Mouse (Mus musculus) layer of hippocampus, postnatal 36 days (tissue): ENCODE results near the gene Csnk2a2. TPM values are rescaled to one million over a fixed set of nuclear protein-coding genes. Genes with fewer than 3 reads are reported as not detected.

Source experiments
- DNase-seq, 2 experiments: peaks; one replicate each; pipeline ENCODE4 v3.0.0; 2022
- total RNA-seq, 2 experiments: library from RNA; stranded (reverse); gene quantifications; 2 replicates each; pipeline ENCODE4 v1.2.3; 2021

The Csnk2a2 gene
- total RNA-seq, 2 experiments from 2014 or later = 66.9 to 71.8 TPM

DNA sequence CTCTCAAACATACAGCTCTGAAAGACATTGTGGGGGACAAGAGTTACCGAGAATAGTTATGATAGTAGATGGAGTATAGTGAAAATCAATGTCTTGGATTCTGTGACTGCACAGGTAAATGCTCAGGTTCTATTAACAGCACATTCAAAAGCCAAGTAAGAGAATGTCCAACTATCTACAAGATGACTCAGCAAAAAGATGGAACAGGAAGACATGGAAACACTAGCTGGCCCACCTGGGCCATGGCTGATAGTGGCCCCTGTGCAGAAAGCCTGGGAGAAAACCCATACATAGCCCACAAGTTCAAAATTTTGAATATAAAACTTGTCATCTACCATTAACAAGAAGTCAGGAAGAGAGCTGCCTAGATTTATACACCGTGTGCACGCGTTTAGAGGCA, 19.8 kb downstream of the Csnk2a2 start:
- DNase-seq = no peak

DNA sequence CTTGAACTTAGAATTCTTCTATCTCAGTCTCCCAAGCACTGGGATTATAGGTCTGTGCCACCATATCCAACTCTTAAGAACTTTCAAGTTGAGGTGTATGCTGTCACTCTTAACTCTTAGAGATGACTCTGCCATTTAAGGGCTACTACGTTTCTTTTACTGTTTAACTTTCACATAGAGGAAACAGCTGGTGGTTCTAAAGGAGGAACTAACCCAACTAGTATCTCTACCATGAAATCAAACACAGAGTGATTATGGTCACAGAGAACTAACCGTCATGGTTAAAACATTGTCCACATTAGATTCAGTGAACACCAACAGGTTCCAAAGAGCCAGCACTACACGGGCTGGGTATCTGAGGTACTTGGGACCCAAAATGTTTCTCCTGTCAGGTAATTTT, 20.8 kb downstream of the Csnk2a2 start:
- DNase-seq = no peak

- no peak for DNase-seq
These were observed 23.3 kb downstream of the Csnk2a2 start for GRCm38 (mm10) chr8:95466543-95466942.

DNA sequence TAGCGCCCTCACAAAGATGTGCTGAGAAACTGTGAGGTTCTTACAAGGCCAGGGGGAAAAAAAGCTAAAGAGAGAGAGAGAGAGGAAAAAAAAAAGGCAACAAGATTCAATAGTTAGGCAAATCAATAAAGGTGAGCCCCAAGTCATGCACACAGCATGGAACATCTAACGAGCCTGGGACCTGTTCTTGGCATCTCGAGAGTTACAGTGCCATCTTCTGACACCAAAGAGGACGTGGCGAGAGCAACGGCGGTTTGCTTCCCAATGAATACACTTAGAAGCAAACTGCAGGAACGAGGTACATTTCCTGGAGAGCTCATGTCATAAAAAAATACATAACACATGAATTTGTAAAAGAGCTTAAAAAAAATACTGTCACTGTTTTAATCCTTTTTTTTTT, 37.3 kb downstream of the Csnk2a2 start:
- no peak for DNase-seq

DNA sequence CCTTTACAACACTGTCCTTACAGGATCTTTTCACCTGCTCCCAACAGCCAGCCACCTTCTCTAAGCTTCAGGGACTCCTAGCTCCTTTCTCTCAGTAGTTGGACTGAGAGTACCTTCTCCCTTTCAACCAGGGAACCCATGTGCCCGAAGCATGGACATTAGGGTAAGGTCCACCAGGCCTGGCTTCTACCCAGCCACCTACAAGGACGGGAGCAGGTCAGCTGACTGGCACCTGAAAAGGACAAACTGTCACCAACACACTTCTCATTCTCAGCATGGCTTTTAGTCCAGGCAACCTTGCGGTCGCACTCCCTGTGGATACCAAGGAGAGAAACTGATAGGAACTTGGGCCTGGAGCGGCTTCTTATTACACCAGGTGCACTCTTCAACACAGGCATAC, 39.6 kb downstream of the Csnk2a2 start:
- DNase-seq = no peak

- DNase-seq = no peak
These were observed 42.2 kb downstream of the Csnk2a2 start for GRCm38 (mm10) chr8:95447661-95448060.

GRCm38 (mm10) chr8:95445042-95445441, 44.8 kb downstream of the Csnk2a2 start:
- no peak for DNase-seq

DNA sequence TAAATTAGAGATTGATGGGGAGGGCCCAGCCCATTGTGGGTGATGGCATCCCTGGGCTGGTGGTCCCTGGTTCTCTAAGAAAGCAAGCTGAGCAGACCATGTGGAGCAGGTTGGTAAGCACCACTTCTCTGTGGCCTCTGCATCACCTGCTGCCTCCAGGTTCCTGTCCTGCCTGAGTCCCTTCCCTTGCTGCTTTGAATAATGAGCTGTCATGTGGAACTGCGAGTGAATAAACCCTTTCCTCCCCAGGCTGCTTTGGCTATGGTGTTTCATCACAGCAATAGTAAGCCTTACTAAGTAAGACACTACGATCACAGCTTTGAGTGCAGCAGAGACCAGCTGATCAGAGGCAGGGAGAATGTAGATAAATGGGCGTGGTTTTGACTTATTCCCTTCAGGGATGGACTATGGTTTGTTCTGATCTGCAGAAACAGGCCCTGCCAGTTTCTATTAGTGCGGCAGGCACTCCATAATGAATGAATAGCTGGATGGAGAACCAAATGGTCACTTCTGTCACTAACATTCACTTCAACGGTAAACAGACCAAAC, 48.3 kb downstream of the Csnk2a2 start:
- no peak for DNase-seq

DNA sequence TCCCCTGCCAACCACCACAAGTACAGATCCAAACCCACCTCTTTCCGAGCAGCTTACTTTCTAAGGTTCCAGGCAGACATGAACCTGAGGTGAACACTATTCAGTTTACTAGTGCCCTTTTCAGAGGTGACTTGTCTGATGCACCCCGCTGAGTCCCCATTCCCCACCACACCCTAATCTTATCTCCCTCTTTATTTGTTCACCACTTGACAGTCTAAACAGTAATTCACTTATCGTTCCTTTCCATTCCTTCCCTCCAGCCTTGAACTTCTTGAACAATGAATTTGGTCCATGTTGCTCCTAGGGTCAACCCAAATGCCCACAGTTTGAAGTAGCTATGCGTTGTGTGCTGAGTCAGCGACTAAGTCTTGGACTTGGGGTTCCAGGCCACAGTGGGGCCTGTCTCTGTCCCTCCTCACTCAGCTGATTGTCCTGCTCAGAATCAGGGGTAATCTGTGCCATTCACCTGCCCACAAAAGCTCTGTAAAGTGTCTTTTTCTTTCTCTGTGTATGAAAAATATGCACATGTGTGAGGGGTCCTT, 49.6 kb downstream of the Csnk2a2 start:
- no peak for DNase-seq

DNA sequence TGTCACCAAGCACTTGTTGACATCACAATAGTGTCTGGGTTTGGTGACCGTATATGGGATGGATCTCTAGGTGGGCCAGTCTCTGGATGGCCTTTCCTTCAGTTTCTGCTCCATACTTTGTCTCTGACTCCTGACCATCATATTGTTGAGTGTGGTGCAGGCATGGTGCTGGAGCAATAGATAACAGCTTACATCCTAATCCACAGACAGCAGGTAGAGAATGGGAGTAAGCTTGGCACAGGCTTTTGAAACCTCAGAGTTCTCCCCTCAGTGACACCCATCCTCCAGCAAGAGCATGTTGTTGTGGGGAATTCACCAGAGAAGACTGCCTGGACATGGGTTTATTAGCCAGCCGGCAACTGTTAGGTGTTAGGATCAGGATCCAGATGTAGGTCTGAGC, 50.4 kb downstream of the Csnk2a2 start:
- DNase-seq = no peak

GRCm38 (mm10) chr8:95437341-95437992, 52.4 kb downstream of the Csnk2a2 start:
- DNase-seq = no peak

DNA sequence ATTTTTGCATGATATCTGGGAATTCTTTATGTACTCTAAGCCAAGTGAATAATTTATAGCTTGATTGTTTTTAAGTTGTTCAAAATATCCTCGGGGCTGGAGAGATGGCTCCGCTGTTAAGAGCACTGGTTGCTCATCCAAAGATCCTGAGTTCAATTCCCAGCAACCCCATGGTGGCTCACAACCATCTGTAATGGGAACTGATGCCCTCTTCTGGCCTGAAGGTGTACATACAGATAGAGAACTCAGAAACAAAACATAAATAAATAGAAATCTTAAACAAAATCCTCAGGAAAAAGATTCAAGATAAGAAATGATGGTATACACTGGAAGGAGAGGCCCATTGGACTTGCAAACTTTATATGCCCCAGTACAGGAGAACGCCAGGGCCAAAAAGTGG, 53.9 kb downstream of the Csnk2a2 start:
- no peak for DNase-seq

DNA sequence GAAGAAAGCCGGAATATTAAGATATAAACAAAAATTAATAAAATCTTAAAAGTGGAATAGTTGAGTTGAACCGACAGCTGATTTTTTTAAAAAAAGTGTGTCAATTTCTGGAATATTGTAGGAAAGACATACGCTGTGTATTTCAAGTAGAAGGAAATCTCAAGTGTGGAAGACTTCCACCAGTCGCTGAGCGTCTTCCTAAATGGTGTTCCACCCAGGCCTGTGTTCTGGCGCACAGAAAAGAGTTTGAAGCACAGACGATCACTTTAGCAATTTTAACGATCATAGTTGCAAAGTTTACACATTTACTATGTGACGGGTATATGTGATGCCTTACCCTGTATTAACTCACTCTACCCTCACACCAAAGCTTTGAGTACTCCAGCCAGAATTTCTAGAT, 54.4 kb downstream of the Csnk2a2 start:
- DNase-seq = no peak

- peak; percentile 100 for DNase-seq
These were observed 55.0 kb downstream of the Csnk2a2 start, which contains the start of gene Cfap20 for GRCm38 (mm10) chr8:95434686-95435439. TSS of gene Cfap20 (minus strand) at chr8:95434869.

- peak in 1 of 2 experiments; percentile 34 for DNase-seq
These were observed 55.6 kb downstream of the Csnk2a2 start for GRCm38 (mm10) chr8:95434233-95434632.

GRCm38 (mm10) chr8:95433124-95433523, 56.7 kb downstream of the Csnk2a2 start:
- DNase-seq = no peak

DNA sequence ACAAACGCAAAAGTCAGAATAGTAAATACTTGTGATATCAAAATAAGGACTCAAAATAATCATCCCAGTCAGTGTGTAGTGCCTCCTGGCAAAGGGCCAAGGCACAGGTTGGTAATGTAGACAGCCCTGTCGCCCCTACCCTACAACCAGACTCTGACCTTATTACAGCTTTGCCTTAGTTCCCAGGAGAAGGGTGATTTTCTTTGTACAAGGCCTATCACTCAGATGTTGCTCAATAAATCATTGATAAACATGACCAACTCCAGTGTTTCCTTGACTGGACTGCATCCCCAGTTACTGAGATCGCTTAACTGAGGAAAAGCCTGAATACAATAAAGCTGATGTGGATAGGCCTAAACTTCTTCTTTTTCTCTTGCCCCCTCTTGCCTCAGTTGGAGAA, 57.4 kb downstream of the Csnk2a2 start:
- DNase-seq = no peak

- peak; percentile 37 to 65 for DNase-seq
These were observed 59.9 kb downstream of the Csnk2a2 start for GRCm38 (mm10) chr8:95429945-95430344.

DNA sequence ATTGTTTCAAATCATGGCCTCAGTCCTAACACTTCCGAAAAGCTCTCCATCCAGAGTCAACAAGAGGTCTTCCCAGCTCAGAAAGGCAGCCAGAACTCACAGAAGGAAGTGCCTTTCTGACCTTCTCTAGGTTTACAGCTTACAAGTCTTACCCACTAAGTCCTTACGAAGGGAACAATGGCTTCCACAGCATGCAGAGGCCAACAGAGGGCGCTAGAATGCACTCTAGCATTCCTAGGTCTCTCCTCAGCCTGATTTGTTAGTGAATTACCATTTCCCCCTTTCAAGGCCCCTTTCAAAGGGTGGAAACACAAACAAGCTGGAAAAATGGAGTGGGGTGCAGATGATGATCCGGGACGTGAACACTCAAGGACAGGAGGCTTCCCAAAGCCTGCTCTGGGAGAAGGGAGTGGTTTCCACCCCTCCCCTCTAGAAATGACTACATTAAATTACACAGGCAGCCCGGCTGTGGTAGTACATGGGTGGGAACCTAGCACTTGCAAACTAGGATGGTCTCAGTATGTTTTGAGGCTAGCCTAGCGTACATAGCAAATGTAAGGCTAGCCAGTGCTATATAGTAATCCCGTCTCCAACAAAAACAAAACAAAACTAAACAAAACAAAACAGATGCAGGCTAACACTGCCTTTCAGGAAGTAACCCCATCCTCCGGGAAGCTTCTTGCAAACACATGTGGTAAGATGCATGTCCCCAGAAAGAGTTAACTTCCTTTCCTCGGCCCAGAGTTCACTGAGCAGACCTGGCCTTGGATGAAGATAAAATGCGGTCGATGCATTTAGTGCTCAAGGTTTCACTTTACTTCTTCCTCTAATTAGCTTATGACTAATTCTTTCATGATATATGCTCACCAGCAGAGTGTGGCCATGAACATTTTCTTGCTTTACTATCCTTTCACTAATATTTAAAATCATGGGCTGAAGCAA, 62.0 kb downstream of the Csnk2a2 start:
- DNase-seq = peak; percentile 42 to 56

GRCm38 (mm10) chr8:95426781-95427281, 63.0 kb downstream of the Csnk2a2 start:
- no peak for DNase-seq

DNA sequence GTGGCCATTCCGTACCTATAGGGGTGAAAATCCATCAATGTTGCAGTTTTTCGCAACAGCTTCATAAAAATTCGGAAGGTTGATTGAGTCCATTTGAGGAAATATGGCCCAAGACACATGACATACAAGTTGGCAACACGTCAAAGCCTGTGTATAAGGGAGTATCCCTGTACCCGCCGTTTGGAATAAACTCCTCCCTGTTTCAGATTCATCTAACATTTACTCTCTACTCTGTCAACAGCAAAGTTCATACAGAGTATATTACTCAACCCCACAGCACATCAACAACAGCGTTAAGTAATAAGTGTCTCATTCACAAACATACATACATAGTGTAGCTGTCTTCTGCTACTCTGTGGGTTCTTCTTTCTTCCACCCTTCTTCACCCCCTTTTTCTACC, 65.2 kb downstream of the Csnk2a2 start:
- DNase-seq = no peak

- no peak for DNase-seq
These were observed 67.5 kb downstream of the Csnk2a2 start for GRCm38 (mm10) chr8:95422193-95422810.
